Mouse (Mus musculus): Measurements from ENCODE around the gene Scube3. TPM values are rescaled to one million over a fixed set of nuclear protein-coding genes. Genes with fewer than 3 reads are reported as not detected.
A peak's percentile ranks its signal among the peaks of the same experiment; 100 is the strongest.

Scube3 gene
- total RNA-seq, 2 experiments from 2014 or later: 1.1 to 2.1 TPM

DNA sequence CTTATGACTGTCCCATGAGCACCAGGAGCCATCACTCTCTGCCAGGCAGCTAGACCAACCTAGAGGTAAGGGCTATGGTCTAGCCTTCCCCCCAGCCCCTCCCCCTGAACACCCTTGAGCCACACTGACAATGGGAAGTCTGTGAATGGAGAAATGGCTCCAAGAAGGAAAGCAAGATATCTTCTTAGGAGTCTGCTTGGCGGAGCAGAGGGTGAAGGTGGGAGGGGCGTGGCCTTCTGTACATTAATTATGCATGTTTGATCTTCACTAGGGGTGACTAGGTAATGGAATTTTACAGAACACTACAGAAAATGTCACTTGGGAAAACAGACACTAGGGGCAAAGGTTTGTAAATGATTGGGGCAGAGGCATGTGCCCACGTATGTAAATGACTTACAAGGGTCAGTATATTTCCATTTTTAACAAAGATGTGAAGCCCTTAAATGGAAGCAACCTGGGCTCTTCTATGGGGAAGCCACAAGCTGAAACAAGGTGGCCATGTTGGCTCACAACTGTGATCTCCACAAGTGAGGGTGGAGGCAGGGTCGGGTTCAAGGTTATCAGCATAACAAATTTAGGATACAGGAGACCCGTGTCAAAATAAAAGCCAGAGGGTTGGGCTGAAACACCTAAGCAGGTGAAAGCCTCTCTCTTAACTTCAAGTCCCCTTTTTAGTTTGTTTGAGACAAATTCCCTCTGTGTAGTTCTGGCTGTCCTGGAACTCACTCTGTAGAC lies 11.4 kb upstream of the Scube3 start:
- intact Hi-C loops (cut with DNase I): no loop called here
- no peak for DNase-seq (ENCODE audit: low spot score in 2 of 2)

- intact Hi-C loops (cut with DNase I): no loop called here
- no peak for DNase-seq (ENCODE audit: low spot score in 2 of 2)
Measured at GRCm38 (mm10) chr17:28131156-28131555, 10.8 kb upstream of the Scube3 start.

DNA sequence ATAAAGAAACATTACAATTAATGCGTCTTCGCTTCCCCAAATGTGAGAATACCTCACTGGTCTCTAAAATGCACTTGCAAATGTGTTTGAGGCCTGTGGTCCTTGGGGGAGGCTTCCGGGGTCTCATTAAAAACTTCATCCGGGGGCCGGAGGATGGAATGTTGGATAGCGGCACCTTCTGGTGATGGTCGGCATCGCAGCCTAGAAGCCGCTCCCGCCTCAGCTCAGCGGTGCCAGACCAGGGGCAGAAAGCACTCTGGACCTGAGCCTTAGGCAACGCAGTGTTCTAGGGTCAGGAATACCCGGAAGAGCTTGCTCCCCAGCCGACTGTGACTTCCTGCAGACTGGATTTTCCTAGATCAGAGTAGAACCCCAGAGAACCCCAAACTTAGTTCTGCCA lies 8.7 kb upstream of the Scube3 start:
- intact Hi-C loops (cut with DNase I): loop anchor here (2.0 kb wide), 1 partner anchor 48 kb away; no protein-coding TSS in a partner anchor

GRCm38 (mm10) chr17:28135496-28135895 lies 6.4 kb upstream of the Scube3 start:
- intact Hi-C loops (cut with DNase I): no loop called here
- no peak for DNase-seq (ENCODE audit: low spot score in 2 of 2)

More for the DNA sequence above, 8.7 kb upstream of the Scube3 start:
- DNase-seq (ENCODE audit: low spot score in 2 of 2): peak; percentile 38 to 62

- DNase-seq (ENCODE audit: low spot score in 2 of 2): no peak
- intact Hi-C loops (cut with DNase I): no loop called here
Measured at GRCm38 (mm10) chr17:28136266-28136665, 5.7 kb upstream of the Scube3 start.

- intact Hi-C loops (cut with DNase I): no loop called here
Measured at GRCm38 (mm10) chr17:28138013-28138412, 3.9 kb upstream of the Scube3 start.

DNA sequence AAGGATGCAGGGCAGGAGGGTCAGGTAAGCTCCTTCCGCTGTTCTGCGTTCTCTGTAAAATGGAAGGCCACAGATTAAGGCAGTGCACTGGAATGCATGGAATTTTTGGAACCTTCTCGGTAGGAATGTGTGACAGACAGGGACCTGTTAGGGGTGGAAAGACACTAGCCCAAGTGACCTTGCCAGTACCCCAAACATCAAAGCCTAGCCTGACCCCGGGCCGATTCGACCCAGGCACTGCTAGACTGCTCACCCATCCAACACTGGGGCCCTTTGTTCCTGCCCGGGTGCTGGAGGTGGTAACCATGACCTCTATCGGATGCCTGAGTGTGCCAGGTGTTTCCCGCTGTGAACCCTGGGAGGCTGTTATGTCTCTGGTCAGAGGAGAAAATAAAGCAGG lies 3.3 kb upstream of the Scube3 start:
- intact Hi-C loops (cut with DNase I): no loop called here
- DNase-seq (ENCODE audit: low spot score in 2 of 2): no peak

More at GRCm38 (mm10) chr17:28138013-28138412, 3.9 kb upstream of the Scube3 start:
- DNase-seq (ENCODE audit: low spot score in 2 of 2): no peak

DNA sequence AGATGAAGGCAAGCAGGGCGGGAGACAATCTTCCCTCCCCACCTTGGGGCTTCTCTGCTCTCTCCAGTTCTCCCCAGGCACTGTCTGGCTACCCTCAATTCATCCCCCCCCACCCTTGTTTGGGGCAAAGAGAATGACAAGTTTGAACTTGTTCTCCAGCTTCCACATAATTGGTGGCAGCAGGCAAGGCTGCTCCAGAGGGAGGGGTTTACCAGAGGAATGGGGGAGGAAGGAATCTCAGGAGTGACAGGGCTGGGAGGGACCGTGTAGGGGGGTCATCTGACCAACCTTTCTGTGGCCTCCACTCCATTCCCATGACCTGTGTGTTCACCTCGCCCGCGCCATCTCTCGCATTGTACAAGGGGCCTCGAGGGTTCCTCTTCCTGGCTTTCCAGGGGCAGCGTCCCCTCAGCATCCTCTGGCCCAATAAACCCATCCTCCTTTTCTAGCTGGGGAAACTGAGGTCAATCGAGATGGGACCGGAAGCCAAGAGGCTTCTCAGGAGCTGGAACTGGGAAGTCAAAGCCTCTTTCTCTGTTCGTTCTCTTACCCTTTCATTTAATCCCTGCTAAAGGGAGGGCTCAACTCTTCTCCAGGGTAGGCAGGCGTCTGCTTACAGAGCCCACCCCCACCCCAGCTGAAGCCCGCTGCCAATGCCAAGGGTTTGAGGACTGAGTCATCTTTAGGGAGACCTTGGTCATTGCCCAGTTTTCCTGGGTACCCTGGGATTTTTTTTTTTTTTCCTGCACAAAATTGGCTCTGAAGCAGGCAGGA lies 1.3 kb upstream of the Scube3 start:
- intact Hi-C loops (cut with DNase I): loop anchor here (1.0 kb wide), 1 partner anchor 41 kb away; no protein-coding TSS in a partner anchor
- no peak for DNase-seq (ENCODE audit: low spot score in 2 of 2)

DNA sequence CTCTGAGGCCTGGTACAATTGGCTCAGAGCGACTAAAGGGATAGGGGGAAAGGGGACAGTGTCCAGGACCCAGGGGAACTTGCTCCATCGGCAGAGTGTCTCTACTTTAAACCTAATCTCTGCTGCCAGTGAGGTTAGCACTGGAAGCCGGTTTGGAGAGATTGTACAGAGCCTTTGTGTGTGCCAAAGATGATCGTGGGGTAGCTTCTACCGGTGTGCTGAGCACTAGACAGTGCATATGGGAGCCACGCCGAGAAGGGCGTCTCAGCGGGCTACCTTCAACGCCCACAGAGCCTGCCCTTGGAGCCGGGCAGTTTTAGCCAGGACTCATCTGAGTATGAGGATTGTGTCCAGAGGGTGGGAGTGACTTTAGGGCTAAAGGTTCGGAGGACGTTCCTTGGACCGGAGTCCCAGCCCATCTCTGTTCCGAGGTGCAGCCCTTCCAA lies 713 bp upstream of the Scube3 start:
- no peak for DNase-seq (ENCODE audit: low spot score in 2 of 2)
- intact Hi-C loops (cut with DNase I): loop anchor here (1.0 kb wide), 1 partner anchor 42 kb away; no protein-coding TSS in a partner anchor

- intact Hi-C loops (cut with DNase I): no loop called here
- DNase-seq (ENCODE audit: low spot score in 2 of 2): no peak
Measured at GRCm38 (mm10) chr17:28142700-28143610, 1.0 kb downstream of the Scube3 start.

DNA sequence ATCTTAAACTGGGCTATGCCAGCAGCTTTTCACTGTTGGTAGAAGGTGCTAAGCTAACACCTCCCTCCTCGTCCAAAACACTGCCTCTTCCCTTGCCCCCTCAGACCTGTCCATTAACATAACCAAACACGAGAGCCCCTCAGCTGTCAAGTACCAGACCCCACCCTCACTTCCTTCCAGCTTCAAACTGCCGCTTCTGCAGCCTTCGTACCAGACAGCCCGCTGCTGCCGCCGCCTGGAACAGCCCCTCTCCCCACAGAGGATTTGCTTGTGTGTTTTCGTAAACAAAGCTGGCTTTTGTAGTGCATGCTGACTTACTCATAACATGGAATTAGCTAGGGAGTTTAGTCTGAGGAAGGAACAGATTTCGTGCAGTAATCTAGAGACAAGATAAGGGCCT lies 1.8 kb downstream of the Scube3 start:
- intact Hi-C loops (cut with DNase I): no loop called here
- no peak for DNase-seq (ENCODE audit: low spot score in 2 of 2)

DNA sequence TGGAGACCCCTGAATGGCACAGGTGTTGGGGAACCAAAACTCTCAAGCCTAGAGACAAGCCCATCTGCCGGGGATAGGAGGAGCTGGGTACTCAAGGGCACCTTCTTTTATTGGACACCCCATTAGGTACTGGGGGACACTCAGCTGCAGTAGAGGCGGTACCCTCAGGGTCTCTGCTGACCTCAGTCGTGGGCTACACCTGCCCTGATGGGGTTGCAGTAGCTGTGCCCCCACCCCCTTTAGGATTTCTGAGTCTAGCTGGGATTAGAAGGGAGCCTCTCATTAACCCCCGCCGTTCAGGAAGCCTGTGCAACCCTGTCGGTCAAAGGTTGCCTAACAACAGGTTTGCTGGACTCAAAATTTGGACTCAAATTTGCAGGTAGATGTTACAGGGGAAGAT lies 2.3 kb downstream of the Scube3 start:
- intact Hi-C loops (cut with DNase I): no loop called here
- no peak for DNase-seq (ENCODE audit: low spot score in 2 of 2)

DNA sequence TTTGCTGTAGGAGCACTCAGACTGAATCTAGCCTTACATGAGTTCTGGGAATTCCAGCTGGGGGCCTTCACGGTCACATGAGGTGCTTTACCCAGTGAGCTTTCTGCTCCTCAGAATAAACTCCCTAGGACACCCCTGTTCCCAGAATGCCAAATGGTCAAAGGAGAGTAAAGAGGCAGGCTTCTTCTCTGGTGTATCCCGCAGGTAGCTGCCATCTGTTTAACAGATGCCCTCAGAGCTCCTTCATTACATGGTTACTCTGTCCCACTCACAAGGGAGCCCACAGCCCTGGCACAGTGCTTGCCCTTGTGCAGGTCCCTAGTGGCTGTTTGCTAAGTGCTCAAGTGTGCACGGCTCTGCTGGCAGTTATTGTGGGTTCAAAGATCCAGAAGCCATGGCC lies 6.3 kb downstream of the Scube3 start:
- DNase-seq (ENCODE audit: low spot score in 2 of 2): no peak
- intact Hi-C loops (cut with DNase I): no loop called here

- intact Hi-C loops (cut with DNase I): no loop called here
- DNase-seq (ENCODE audit: low spot score in 2 of 2): no peak
Measured at GRCm38 (mm10) chr17:28149734-28150133, 7.8 kb downstream of the Scube3 start.

DNA sequence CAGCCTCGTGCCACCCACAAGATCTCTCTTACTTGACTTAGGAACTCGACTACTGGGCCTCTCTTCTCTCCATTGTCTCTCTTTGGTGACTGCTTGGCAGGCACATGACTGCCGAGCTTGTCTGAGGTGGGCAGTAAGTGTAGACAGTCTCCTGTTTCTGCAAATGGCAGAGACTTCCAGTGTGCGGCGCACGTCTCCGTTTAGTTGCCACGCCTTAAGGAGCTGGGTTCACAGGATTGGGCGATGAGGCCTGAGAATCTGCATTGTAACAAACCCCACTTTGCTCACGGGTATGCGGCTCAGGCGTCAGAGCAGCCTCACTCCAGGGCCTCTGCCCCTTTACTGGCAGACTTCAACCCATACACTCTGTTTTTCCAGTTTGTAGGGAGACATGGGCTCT lies 8.5 kb downstream of the Scube3 start:
- DNase-seq (ENCODE audit: low spot score in 2 of 2): no peak

DNA sequence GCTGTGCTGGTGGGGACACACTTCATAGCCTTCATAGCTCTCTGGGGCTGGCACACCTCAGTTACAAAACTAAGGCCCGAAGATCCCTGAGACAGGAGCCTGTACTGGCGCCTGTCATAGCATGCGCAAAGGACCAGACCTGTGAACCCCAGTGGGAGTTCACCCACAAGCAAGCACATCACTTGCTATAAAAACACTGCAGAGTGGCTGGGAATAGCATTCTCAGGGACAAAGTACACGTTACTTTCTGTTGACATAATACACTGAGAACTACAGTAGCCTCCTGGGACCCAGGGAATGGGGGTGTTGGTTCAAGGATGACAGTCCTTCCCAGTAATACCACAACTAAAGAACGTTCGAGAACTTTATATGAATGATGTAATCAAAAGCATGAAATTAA lies 11.2 kb downstream of the Scube3 start:
- intact Hi-C loops (cut with DNase I): no loop called here

More for the DNA sequence above, 8.5 kb downstream of the Scube3 start:
- intact Hi-C loops (cut with DNase I): no loop called here

DNA sequence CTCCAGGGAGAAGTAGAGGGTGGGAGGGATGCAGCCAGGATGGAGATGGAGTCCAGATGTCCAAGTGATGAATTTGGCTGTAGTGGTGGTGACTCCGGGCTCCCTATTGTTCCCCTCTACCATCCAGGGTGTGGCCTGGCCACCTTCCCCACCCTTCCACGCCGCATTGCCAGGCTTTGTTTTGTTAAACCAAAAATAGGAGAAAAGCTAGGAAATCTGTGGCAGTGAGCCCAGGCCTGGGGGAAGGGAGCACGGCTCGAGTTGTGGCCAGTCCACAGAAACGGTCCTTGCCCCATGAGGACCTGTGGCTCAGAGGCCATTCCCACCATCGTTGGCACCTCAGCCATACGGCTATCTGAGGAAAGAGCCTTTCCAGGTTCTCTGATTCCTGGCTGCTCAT lies 13.0 kb downstream of the Scube3 start:
- intact Hi-C loops (cut with DNase I): no loop called here
- no peak for DNase-seq (ENCODE audit: low spot score in 2 of 2)

More for the DNA sequence above, 11.2 kb downstream of the Scube3 start:
- no peak for DNase-seq (ENCODE audit: low spot score in 2 of 2)

- no peak for DNase-seq (ENCODE audit: low spot score in 2 of 2)
- intact Hi-C loops (cut with DNase I): loop anchor here (10.0 kb wide), 1 partner anchor 176 kb away; no protein-coding TSS in a partner anchor
Measured at GRCm38 (mm10) chr17:28160361-28160760, 18.4 kb downstream of the Scube3 start.

- intact Hi-C loops (cut with DNase I): loop anchor here (10.0 kb wide), 1 partner anchor 177 kb away; no protein-coding TSS in a partner anchor
- no peak for DNase-seq (ENCODE audit: low spot score in 2 of 2)
Measured at GRCm38 (mm10) chr17:28161310-28161881, 19.5 kb downstream of the Scube3 start.
